Mouse (Mus musculus): ENCODE measurements around the gene Prkn. TPM values are rescaled to one million over a fixed set of nuclear protein-coding genes. Genes with fewer than 3 reads are reported as not detected.

Prkn gene
- total RNA-seq, 1 experiment = 1.7 TPM

- no peak for DNase-seq (ENCODE audit: low read depth, low spot score)
- Histone ChIP-seq H3K9me3 (ENCODE audit: control insufficient read depth, insufficient read depth, low read depth, low read length) (no peaks in the 10 kb centered on the region), H3K36me3 (ENCODE audit: control insufficient read depth, insufficient read depth, low read length, poor library complexity, severe bottlenecking) (no peaks in the 10 kb centered on the region), H3K27ac (ENCODE audit: insufficient read depth, low read depth, low read length, poor library complexity, severe bottlenecking) (no peak overlapping the region), H3K4me3 (ENCODE audit: insufficient read depth in 1 of 2, low read depth in 1 of 2, low read length in 2 of 2, poor library complexity in 1 of 2, severe bottlenecking in 1 of 2) (no peak overlapping the region), H3K4me1 (ENCODE audit: control insufficient read depth in 2 of 2, insufficient read depth in 2 of 2, low read length in 2 of 2, poor library complexity in 1 of 2) (no peaks in the 10 kb centered on the region), H3K9ac (ENCODE audit: insufficient read depth, low read depth, low read length, poor library complexity, severe bottlenecking) (no peak overlapping the region)
- in situ Hi-C loops (cut with MboI; ENCODE audit: low sequenced_read_pairs in 2 of 2, unreplicated experiment in 2 of 2) = no loop called here
- no peak for TF ChIP-seq ZC3H11A (IDR thresholded peaks at IDR 0.05; ENCODE audit: borderline replicate concordance, low read depth, low read length)
- TF ChIP-seq CHD2 (IDR thresholded peaks at IDR 0.05; ENCODE audit: low read depth, low read length) = no peak
- no peak for TF ChIP-seq HCFC1 (IDR thresholded peaks at IDR 0.05; ENCODE audit: borderline replicate concordance, insufficient read depth, low read length)
- TF ChIP-seq MAFK (IDR thresholded peaks at IDR 0.05; ENCODE audit: insufficient read depth, low read depth, low read length) = no peak
- TF ChIP-seq ZNF384 (IDR thresholded peaks at IDR 0.05; ENCODE audit: low read depth, low read length) = no peak
Observed at GRCm38 (mm10) chr17:11130919-11131318, 290.7 kb downstream of the Prkn start.

GRCm38 (mm10) chr17:11142321-11142720, 302.1 kb downstream of the Prkn start:
- H3K4me1 ChIP-seq (ENCODE audit: control insufficient read depth in 2 of 2, insufficient read depth in 2 of 2, low read length in 2 of 2, poor library complexity in 1 of 2) = no peaks in the 10 kb centered on the region
- H3K4me3 ChIP-seq (ENCODE audit: insufficient read depth in 1 of 2, low read depth in 1 of 2, low read length in 2 of 2, poor library complexity in 1 of 2, severe bottlenecking in 1 of 2) = no peak overlapping the region
- no peak for DNase-seq (ENCODE audit: low read depth, low spot score)
- in situ Hi-C loops (cut with MboI; ENCODE audit: low sequenced_read_pairs in 2 of 2, unreplicated experiment in 2 of 2) = no loop called here
- H3K27ac ChIP-seq (ENCODE audit: insufficient read depth, low read depth, low read length, poor library complexity, severe bottlenecking) = no peak overlapping the region
- H3K36me3 ChIP-seq (ENCODE audit: control insufficient read depth, insufficient read depth, low read length, poor library complexity, severe bottlenecking) = no peaks in the 10 kb centered on the region
- TF ChIP-seq HCFC1 (IDR thresholded peaks at IDR 0.05; ENCODE audit: borderline replicate concordance, insufficient read depth, low read length) (no peak), CHD2 (IDR thresholded peaks at IDR 0.05; ENCODE audit: low read depth, low read length) (no peak), ZC3H11A (IDR thresholded peaks at IDR 0.05; ENCODE audit: borderline replicate concordance, low read depth, low read length) (no peak), MAFK (IDR thresholded peaks at IDR 0.05; ENCODE audit: insufficient read depth, low read depth, low read length) (no peak), ZNF384 (IDR thresholded peaks at IDR 0.05; ENCODE audit: low read depth, low read length) (no peak)
- H3K9ac ChIP-seq (ENCODE audit: insufficient read depth, low read depth, low read length, poor library complexity, severe bottlenecking) = no peak overlapping the region
- H3K9me3 ChIP-seq (ENCODE audit: control insufficient read depth, insufficient read depth, low read depth, low read length) = no peaks in the 10 kb centered on the region

- Histone ChIP-seq H3K4me3 (ENCODE audit: insufficient read depth in 1 of 2, low read depth in 1 of 2, low read length in 2 of 2, poor library complexity in 1 of 2, severe bottlenecking in 1 of 2) (no peak overlapping the region), H3K4me1 (ENCODE audit: control insufficient read depth in 2 of 2, insufficient read depth in 2 of 2, low read length in 2 of 2, poor library complexity in 1 of 2) (no peaks in the 10 kb centered on the region), H3K27ac (ENCODE audit: insufficient read depth, low read depth, low read length, poor library complexity, severe bottlenecking) (no peak overlapping the region), H3K9me3 (ENCODE audit: control insufficient read depth, insufficient read depth, low read depth, low read length) (no peaks in the 10 kb centered on the region), H3K36me3 (ENCODE audit: control insufficient read depth, insufficient read depth, low read length, poor library complexity, severe bottlenecking) (no peaks in the 10 kb centered on the region), H3K9ac (ENCODE audit: insufficient read depth, low read depth, low read length, poor library complexity, severe bottlenecking) (no peak overlapping the region)
- in situ Hi-C loops (cut with MboI; ENCODE audit: low sequenced_read_pairs in 2 of 2, unreplicated experiment in 2 of 2) = no loop called here
- TF ChIP-seq CHD2 (IDR thresholded peaks at IDR 0.05; ENCODE audit: low read depth, low read length) (no peak), ZC3H11A (IDR thresholded peaks at IDR 0.05; ENCODE audit: borderline replicate concordance, low read depth, low read length) (no peak), MAFK (IDR thresholded peaks at IDR 0.05; ENCODE audit: insufficient read depth, low read depth, low read length) (no peak), ZNF384 (IDR thresholded peaks at IDR 0.05; ENCODE audit: low read depth, low read length) (no peak)
- DNase-seq (ENCODE audit: low read depth, low spot score) = no peak
Observed at GRCm38 (mm10) chr17:11156119-11156518, 315.9 kb downstream of the Prkn start.

- no peak for DNase-seq (ENCODE audit: low read depth, low spot score)
- no peak overlapping the region for H3K9ac ChIP-seq (ENCODE audit: insufficient read depth, low read depth, low read length, poor library complexity, severe bottlenecking)
- H3K9me3 ChIP-seq (ENCODE audit: control insufficient read depth, insufficient read depth, low read depth, low read length) = no peaks in the 10 kb centered on the region
- H3K4me3 ChIP-seq (ENCODE audit: insufficient read depth in 1 of 2, low read depth in 1 of 2, low read length in 2 of 2, poor library complexity in 1 of 2, severe bottlenecking in 1 of 2) = no peak overlapping the region
- in situ Hi-C loops (cut with MboI; ENCODE audit: low sequenced_read_pairs in 2 of 2, unreplicated experiment in 2 of 2) = no loop called here
- no peaks in the 10 kb centered on the region for H3K36me3 ChIP-seq (ENCODE audit: control insufficient read depth, insufficient read depth, low read length, poor library complexity, severe bottlenecking)
- no peak overlapping the region for H3K27ac ChIP-seq (ENCODE audit: insufficient read depth, low read depth, low read length, poor library complexity, severe bottlenecking)
- TF ChIP-seq HCFC1 (IDR thresholded peaks at IDR 0.05; ENCODE audit: borderline replicate concordance, insufficient read depth, low read length) = no peak
- TF ChIP-seq CHD2 (IDR thresholded peaks at IDR 0.05; ENCODE audit: low read depth, low read length) = no peak
- no peak for TF ChIP-seq MAFK (IDR thresholded peaks at IDR 0.05; ENCODE audit: insufficient read depth, low read depth, low read length)
- no peak for TF ChIP-seq ZNF384 (IDR thresholded peaks at IDR 0.05; ENCODE audit: low read depth, low read length)
- TF ChIP-seq ZC3H11A (IDR thresholded peaks at IDR 0.05; ENCODE audit: borderline replicate concordance, low read depth, low read length) = no peak
- no peaks in the 10 kb centered on the region for H3K4me1 ChIP-seq (ENCODE audit: control insufficient read depth in 2 of 2, insufficient read depth in 2 of 2, low read length in 2 of 2, poor library complexity in 1 of 2)
Observed at GRCm38 (mm10) chr17:11157536-11157935, 317.4 kb downstream of the Prkn start.

- H3K4me3 ChIP-seq (ENCODE audit: insufficient read depth in 1 of 2, low read depth in 1 of 2, low read length in 2 of 2, poor library complexity in 1 of 2, severe bottlenecking in 1 of 2) = no peak overlapping the region
- no peaks in the 10 kb centered on the region for H3K36me3 ChIP-seq (ENCODE audit: control insufficient read depth, insufficient read depth, low read length, poor library complexity, severe bottlenecking)
- in situ Hi-C loops (cut with MboI; ENCODE audit: low sequenced_read_pairs in 2 of 2, unreplicated experiment in 2 of 2) = no loop called here
- no peaks in the 10 kb centered on the region for H3K9me3 ChIP-seq (ENCODE audit: control insufficient read depth, insufficient read depth, low read depth, low read length)
- H3K27ac ChIP-seq (ENCODE audit: insufficient read depth, low read depth, low read length, poor library complexity, severe bottlenecking) = no peak overlapping the region
- no peak overlapping the region for H3K9ac ChIP-seq (ENCODE audit: insufficient read depth, low read depth, low read length, poor library complexity, severe bottlenecking)
- TF ChIP-seq CHD2 (IDR thresholded peaks at IDR 0.05; ENCODE audit: low read depth, low read length) (no peak), MAFK (IDR thresholded peaks at IDR 0.05; ENCODE audit: insufficient read depth, low read depth, low read length) (no peak), ZNF384 (IDR thresholded peaks at IDR 0.05; ENCODE audit: low read depth, low read length) (no peak), HCFC1 (IDR thresholded peaks at IDR 0.05; ENCODE audit: borderline replicate concordance, insufficient read depth, low read length) (no peak), ZC3H11A (IDR thresholded peaks at IDR 0.05; ENCODE audit: borderline replicate concordance, low read depth, low read length) (no peak)
- no peak for DNase-seq (ENCODE audit: low read depth, low spot score)
- no peaks in the 10 kb centered on the region for H3K4me1 ChIP-seq (ENCODE audit: control insufficient read depth in 2 of 2, insufficient read depth in 2 of 2, low read length in 2 of 2, poor library complexity in 1 of 2)
Observed at GRCm38 (mm10) chr17:11161436-11161835, 321.3 kb downstream of the Prkn start.
